Mouse (Mus musculus) limb, embryonic 11.5 days (tissue): ENCODE results near the gene Anxa6. TPM values are rescaled to one million over a fixed set of nuclear protein-coding genes. Genes with fewer than 3 reads are reported as not detected.

Experiments
- ATAC-seq: fragments of 200-750 bp; cut with Nextera tagmentation; 2 replicates; pipeline ENCODE4 v1.8.0; 2017; ENCODE audit warnings: low read depth; ENCODE audit not compliant: insufficient number of reproducible peaks, low FRiP score, low TSS enrichment
- DNase-seq: peaks from one replicate; pipeline ENCODE4 v3.0.0-alpha.2; 2015; ENCODE audit warnings: low spot score
- H3K27ac ChIP-seq: fragments of 300-500 bp; sonication (generic); replicated peaks from 2 replicates; pipeline ENCODE4 v1.5.1; 2014; ENCODE audit warnings: low read depth, mild to moderate bottlenecking, low read length
- H3K27me3 ChIP-seq: fragments of 300-500 bp; sonication (generic); 2 replicates; pipeline ENCODE4 v1.6.1; 2014; ENCODE audit warnings: mild to moderate bottlenecking, low read length, mixed read lengths; ENCODE audit not compliant: control insufficient read depth, insufficient read depth
- H3K36me3 ChIP-seq: fragments of 300-500 bp; sonication (generic); 2 replicates; pipeline ENCODE4 v1.6.1; 2014; ENCODE audit warnings: mild to moderate bottlenecking, low read length, moderate library complexity, mixed read lengths; ENCODE audit not compliant: control insufficient read depth, insufficient read depth
- H3K4me1 ChIP-seq: fragments of 300-500 bp; sonication (generic); 2 replicates; pipeline ENCODE4 v1.6.1; 2014; ENCODE audit warnings: low read length, mixed read lengths; ENCODE audit not compliant: control insufficient read depth, insufficient read depth
- H3K4me2 ChIP-seq: fragments of 300-500 bp; sonication (generic); 2 replicates; pipeline ENCODE4 v1.6.1; 2014; ENCODE audit warnings: low read depth, mild to moderate bottlenecking, moderate library complexity; ENCODE audit not compliant: severe bottlenecking
- H3K4me3 ChIP-seq: fragments of 300-500 bp; sonication (generic); 2 replicates; pipeline ENCODE4 v1.5.1; 2014; ENCODE audit warnings: low read depth, low read length
- H3K9ac ChIP-seq: fragments of 300-500 bp; sonication (generic); 2 replicates; pipeline ENCODE4 v1.6.1; 2014; ENCODE audit warnings: mild to moderate bottlenecking, low read length
- H3K9me3 ChIP-seq: fragments of 300-500 bp; sonication (generic); 2 replicates; pipeline ENCODE4 v1.6.1; 2016; ENCODE audit warnings: low read length; ENCODE audit not compliant: control insufficient read depth
- WGBS: fragments of 180-500 bp; shearing (Covaris S2); extraction: QIAGEN DNeasy Blood & Tissue Kit; methylation state at CpG from one replicate; pipeline ENCODE4 v1.1.7; 2014; 5-methylcytosine and 5-hydroxymethylcytosine counted together
- polyA plus RNA-seq: library from polyadenylated mRNA; unstranded; fragments of >200 nt; fragmentation: Nextera tagmentation; extraction: Ambion mirVana; gene quantifications from 2 replicates; pipeline ENCODE4 v1.2.1, GENCODE M21; 2014

The Anxa6 gene
- polyA plus RNA-seq, 1 experiment from 2014 or later = 93.9 TPM

- Histone ChIP-seq H3K27me3 (no peaks in the 10 kb centered on the region), H3K36me3 (no peaks in the 10 kb centered on the region), H3K27ac (no peak overlapping the region), H3K4me1 (no peaks in the 10 kb centered on the region), H3K9me3 (no peaks in the 10 kb centered on the region), H3K4me3 (no peak overlapping the region), H3K4me2 (no peak overlapping the region), H3K9ac (no peak overlapping the region)
- WGBS = 68% methylated on average over 6 of the region's 6 CpGs
- ATAC-seq (no peak), DNase-seq (no peak)
These were observed 80.6 kb downstream of the Anxa6 start for GRCm38 (mm10) chr11:54952651-54953050.

DNA sequence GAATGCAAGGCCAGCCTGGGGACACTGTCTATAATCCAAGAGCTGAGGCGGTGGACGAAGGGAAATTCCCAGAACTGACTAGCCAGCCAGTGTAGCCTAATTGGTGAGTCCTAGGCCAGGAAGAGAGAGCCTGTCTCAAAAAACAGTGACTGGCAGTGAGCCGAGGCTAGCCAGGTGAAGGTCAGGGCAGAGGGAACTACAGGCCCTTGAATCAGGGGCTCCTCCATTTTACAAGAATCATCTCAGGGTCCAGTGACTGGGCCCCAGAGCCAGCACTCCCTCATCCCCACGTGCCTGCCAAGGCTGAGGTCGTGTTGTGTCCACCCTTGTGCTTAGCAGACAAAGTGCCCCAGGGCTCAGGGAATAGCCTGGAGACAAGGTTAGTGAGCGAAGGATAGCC, 82.6 kb downstream of the Anxa6 start:
- H3K9ac ChIP-seq = no peak overlapping the region
- H3K27ac ChIP-seq = no peak overlapping the region
- DNase-seq (no peak), ATAC-seq (no peak)
- WGBS = 80% methylated on average over 6 of the region's 6 CpGs
- H3K4me3 ChIP-seq = no peak overlapping the region
- H3K4me2 ChIP-seq = no peak overlapping the region
- H3K9me3 ChIP-seq = no peaks in the 10 kb centered on the region
- no peaks in the 10 kb centered on the region for H3K36me3 ChIP-seq
- H3K27me3 ChIP-seq = no peaks in the 10 kb centered on the region
- H3K4me1 ChIP-seq = no peaks in the 10 kb centered on the region

DNA sequence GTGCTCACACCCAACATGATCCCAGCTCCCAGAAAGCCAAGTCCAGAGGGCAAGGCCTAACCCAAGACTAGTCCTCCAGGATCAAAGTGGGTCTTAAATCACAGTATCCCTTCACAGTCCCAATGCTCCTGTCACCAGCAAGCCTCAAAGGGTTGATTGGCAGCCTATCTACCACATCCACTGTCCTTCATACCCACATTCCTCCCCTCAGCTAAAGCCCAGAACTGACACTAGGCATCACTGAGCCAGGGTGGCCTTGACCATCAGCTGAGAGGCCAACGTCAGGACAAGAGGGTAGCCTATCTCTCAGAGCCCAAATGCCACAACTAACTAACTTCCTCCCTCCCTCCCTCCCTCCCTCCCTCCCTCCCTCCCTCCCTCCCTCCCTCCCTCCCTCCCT, 83.5 kb downstream of the Anxa6 start:
- H3K27me3 ChIP-seq = no peaks in the 10 kb centered on the region
- DNase-seq (no peak), ATAC-seq (no peak)
- H3K4me1 ChIP-seq = no peaks in the 10 kb centered on the region
- H3K9ac ChIP-seq = no peak overlapping the region
- H3K36me3 ChIP-seq = no peaks in the 10 kb centered on the region
- H3K4me2 ChIP-seq = no peak overlapping the region
- no peak overlapping the region for H3K27ac ChIP-seq
- 90% methylated on average over 1 of the region's 1 CpGs for WGBS
- no peaks in the 10 kb centered on the region for H3K9me3 ChIP-seq
- no peak overlapping the region for H3K4me3 ChIP-seq

GRCm38 (mm10) chr11:54944702-54945101, 88.5 kb downstream of the Anxa6 start:
- ATAC-seq (no peak), DNase-seq (no peak)
- 84% methylated on average over 3 of the region's 3 CpGs for WGBS
- H3K36me3 ChIP-seq = no peaks in the 10 kb centered on the region
- H3K4me2 ChIP-seq = no peak overlapping the region
- H3K27ac ChIP-seq = no peak overlapping the region
- H3K9me3 ChIP-seq = no peaks in the 10 kb centered on the region
- H3K4me3 ChIP-seq = no peak overlapping the region
- H3K9ac ChIP-seq = no peak overlapping the region
- H3K27me3 ChIP-seq = no peaks in the 10 kb centered on the region
- H3K4me1 ChIP-seq = 0 out of 2 replicates have a peak, but pooled peaks cover 2% of the 10 kb centered on the region

DNA sequence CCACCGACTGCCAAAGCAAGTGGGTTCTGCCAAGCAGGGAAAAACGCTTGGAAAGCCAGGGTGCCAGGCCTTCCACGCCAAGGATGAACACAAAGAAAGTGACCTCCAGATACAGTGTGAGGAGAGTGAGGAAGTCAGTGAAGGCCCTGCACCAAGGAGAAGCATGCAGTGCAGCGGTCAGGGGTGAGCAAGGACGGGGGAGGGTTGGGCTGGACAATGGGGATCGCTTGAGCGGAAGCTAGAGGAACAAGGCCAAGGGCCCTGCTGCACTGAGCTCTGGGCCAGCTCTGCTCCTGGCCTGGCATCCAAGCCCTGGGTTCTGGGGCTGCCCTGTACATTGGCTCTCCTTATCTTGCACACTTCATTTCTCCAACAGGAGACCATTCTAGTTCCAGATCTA, 93.2 kb downstream of the Anxa6 start:
- Histone ChIP-seq H3K27me3 (no peaks in the 10 kb centered on the region), H3K9ac (no peak overlapping the region), H3K4me3 (no peak overlapping the region), H3K9me3 (no peaks in the 10 kb centered on the region), H3K4me1 (peaks cover 7% of the 10 kb centered on the region), H3K36me3 (peaks cover 2% of the 10 kb centered on the region; the same call in 1 of the 2 replicates), H3K27ac (no peak overlapping the region), H3K4me2 (no peak overlapping the region)
- ATAC-seq = no peak
- 93% methylated on average over 7 of the region's 7 CpGs for WGBS
- no peak for DNase-seq

DNA sequence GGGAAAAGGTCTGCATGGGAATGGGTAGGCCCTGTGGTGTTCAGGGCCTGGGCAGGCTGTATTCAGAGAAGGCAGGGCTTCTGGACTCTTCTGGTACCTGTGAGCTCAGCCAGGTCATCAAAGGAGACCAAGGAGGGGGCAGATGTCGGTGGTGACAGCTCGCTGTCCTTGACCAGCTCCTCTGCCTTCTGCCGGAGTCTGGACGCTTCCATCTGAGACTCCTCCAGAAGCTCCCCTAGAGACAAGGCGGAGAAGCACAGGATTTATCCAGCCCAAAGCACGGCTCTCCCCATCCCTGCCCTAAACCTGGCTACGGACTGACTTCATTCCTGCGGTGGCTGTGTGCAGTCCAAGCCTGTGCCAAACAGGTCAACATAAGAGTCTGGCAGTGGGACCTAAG, 93.7 kb downstream of the Anxa6 start:
- no peak overlapping the region for H3K9ac ChIP-seq
- ATAC-seq (no peak), DNase-seq (no peak)
- 84% methylated on average over 8 of the region's 8 CpGs for WGBS
- H3K4me3 ChIP-seq = no peak overlapping the region
- H3K4me2 ChIP-seq = no peak overlapping the region
- H3K36me3 ChIP-seq = peaks cover 2% of the 10 kb centered on the region; the same call in 1 of the 2 replicates
- no peaks in the 10 kb centered on the region for H3K27me3 ChIP-seq
- H3K9me3 ChIP-seq = no peaks in the 10 kb centered on the region
- peaks cover 7% of the 10 kb centered on the region for H3K4me1 ChIP-seq
- no peak overlapping the region for H3K27ac ChIP-seq

- H3K9ac ChIP-seq = no peak overlapping the region
- no peak for ATAC-seq
- DNase-seq = no peak
- WGBS = 80% methylated on average over 3 of the region's 3 CpGs
- no peaks in the 10 kb centered on the region for H3K9me3 ChIP-seq
- H3K4me3 ChIP-seq = no peak overlapping the region
- H3K4me2 ChIP-seq = no peak overlapping the region
- H3K27me3 ChIP-seq = no peaks in the 10 kb centered on the region
- peaks cover 2% of the 10 kb centered on the region; the same call in 1 of the 2 replicates for H3K36me3 ChIP-seq
- peaks cover 4% of the 10 kb centered on the region for H3K4me1 ChIP-seq
- no peak overlapping the region for H3K27ac ChIP-seq
These were observed 96.5 kb downstream of the Anxa6 start for GRCm38 (mm10) chr11:54936771-54937140.

- ATAC-seq = no peak
- WGBS = 27% methylated on average over 12 of the region's 12 CpGs
These were observed 97.0 kb downstream of the Anxa6 start for GRCm38 (mm10) chr11:54936035-54936770.

DNA sequence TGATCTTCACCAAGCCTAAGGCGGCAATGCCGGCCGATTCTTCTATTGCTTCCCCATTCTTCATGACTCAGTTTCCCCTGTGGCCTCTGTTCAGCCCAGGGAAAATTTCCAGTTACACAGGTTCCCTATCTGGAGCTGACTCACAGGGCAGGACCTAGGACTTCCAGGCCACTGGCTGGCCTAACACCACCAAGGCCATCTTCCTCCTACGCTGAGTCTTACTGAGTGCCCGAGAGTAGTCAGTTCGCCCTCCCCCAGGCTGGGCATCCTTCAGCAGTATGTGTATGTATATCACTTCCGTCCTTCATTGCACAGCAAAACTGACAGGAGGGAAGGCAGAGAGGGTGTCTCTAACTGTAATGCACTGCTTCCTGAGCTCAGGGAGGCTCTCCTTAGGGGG, 99.0 kb downstream of the Anxa6 start:
- Histone ChIP-seq H3K9ac (no peak overlapping the region), H3K27ac (no peak overlapping the region), H3K4me2 (no peak overlapping the region), H3K27me3 (no peaks in the 10 kb centered on the region), H3K4me1 (peaks cover 4% of the 10 kb centered on the region), H3K36me3 (peaks cover 2% of the 10 kb centered on the region; the same call in 1 of the 2 replicates), H3K9me3 (no peaks in the 10 kb centered on the region), H3K4me3 (no peak overlapping the region)
- ATAC-seq = no peak
- no peak for DNase-seq
- WGBS = 93% methylated on average over 7 of the region's 7 CpGs

More at GRCm38 (mm10) chr11:54936035-54936770, 97.0 kb downstream of the Anxa6 start:
- no peak overlapping the region for H3K27ac ChIP-seq
- no peaks in the 10 kb centered on the region for H3K27me3 ChIP-seq
- peaks cover 2% of the 10 kb centered on the region; the same call in 1 of the 2 replicates for H3K36me3 ChIP-seq
- no peak overlapping the region for H3K4me2 ChIP-seq
- H3K9me3 ChIP-seq = no peaks in the 10 kb centered on the region
- no peak overlapping the region for H3K9ac ChIP-seq
- H3K4me1 ChIP-seq = peaks cover 4% of the 10 kb centered on the region
- H3K4me3 ChIP-seq = no peak overlapping the region
- no peak for DNase-seq
